14 mouse cellular contexts compared by ENCODE assay signal in the genomic region with DNA sequence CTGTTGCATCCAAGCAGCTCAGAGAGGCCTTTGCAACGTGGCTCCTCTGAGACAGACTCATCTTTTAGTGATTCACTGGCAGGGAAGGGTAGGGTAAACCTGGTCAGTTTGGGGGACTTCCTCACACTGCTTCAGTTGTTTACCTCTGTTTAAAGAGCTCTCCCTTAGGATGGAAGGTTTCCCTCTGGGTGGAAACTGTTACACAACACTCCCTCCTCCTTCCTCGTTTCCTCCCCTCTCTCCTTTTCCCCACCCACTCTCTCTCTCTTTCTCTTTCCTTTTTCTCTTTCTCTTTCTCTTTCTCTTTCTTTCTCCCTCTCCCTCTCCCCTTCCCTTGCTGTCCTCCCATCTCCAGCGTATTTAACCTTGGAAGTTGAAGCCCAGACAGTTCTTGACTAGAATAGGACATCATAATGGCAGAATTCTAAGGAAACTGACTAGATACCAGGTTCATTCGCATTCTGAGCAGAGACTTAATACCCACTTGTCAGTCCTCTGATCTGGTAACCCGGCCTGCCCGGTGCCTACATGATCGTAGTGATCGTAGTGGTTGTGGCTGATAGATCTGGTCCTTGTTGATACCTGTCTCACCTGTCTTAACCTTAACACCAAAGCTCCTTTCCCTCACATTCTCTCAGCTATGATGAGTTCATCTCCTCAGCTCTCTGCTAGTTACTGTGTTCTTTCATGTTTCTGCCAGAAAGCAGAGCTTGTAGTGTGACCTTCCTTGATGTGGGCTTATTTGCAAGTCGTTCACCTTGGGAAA.
DNase-seq lines count a peak whose midpoint lies in the region; ATAC-seq and TF ChIP-seq lines count a peak whose summit lies in the region.
"Had no signal": no experiment of that assay in that cellular context is flagged by ENCODE, and none has a peak within 500 bp of the region (broad histone marks: within the 10 kb centered on the region; RNA-seq: fewer than 3 reads in every experiment).

No protein-coding gene starts in this region.

- TF ChIP-seq POLR2A in small intestine, adult 2 months (IDR thresholded peaks at IDR 0.05; ENCODE audit: low read depth, low read length), result no peak

- no peak for TF ChIP-seq CTCF in midbrain, postnatal 0 days (IDR thresholded peaks at IDR 0.05)
- TF ChIP-seq CTCF in small intestine, adult 2 months (IDR thresholded peaks at IDR 0.05; ENCODE audit: extremely low read depth, insufficient read length, insufficient replicate concordance, low read depth, low read length), result no peak

- H3K9me3 ChIP-seq in midbrain, embryonic 13.5 days, result no peaks in the 10 kb centered on the region
- no peaks in the 10 kb centered on the region for H3K9me3 ChIP-seq in midbrain, postnatal 0 days (ENCODE audit: low read length)
- H3K9me3 ChIP-seq: liver, embryonic 13.5 days had no signal

- no peak overlapping the region for H3K4me3 ChIP-seq in midbrain, embryonic 13.5 days (replicated peaks)
- no peak overlapping the region for H3K4me3 ChIP-seq in midbrain, postnatal 0 days (ENCODE audit: low read depth, low read length)
- H3K4me3 ChIP-seq in small intestine, adult 2 months (ENCODE audit: low read depth, low read length), result no peak overlapping the region
- H3K4me3 ChIP-seq: liver, embryonic 13.5 days had no signal

- WGBS in midbrain, embryonic 13.5 days, result 87% methylated on average over 9 of the region's 9 CpGs
- 80% methylated on average over 9 of the region's 9 CpGs for WGBS in midbrain, postnatal 0 days
- WGBS in small intestine, adult 2 months, result 78% methylated on average over 9 of the region's 9 CpGs

- H3K4me2 ChIP-seq in midbrain, embryonic 13.5 days (replicated peaks), result no peak overlapping the region
- H3K4me2 ChIP-seq in midbrain, postnatal 0 days (ENCODE audit: low read depth, low read length, poor library complexity, severe bottlenecking), result no peak overlapping the region
- H3K4me2 ChIP-seq: liver, embryonic 13.5 days had no signal

- 0 out of 2 replicates have a peak, but pooled peaks have one; percentile 15 for ATAC-seq in midbrain, embryonic 13.5 days
- ATAC-seq in midbrain, postnatal 0 days (ENCODE audit: low FRiP score), result no peak
- ATAC-seq in common myeloid progenitor, adult 5-6 weeks (replicated peaks; ENCODE audit: low read depth, poor library complexity, severe bottlenecking), result peak; percentile 75
- ATAC-seq in monocyte, adult 5-6 weeks (replicated peaks; ENCODE audit: insufficient number of reproducible peaks, low FRiP score, low TSS enrichment, poor library complexity, severe bottlenecking), result no peak
- ATAC-seq: hindbrain, postnatal 0 days had no signal

- H3K27me3 ChIP-seq in midbrain, embryonic 13.5 days, result no peaks in the 10 kb centered on the region
- H3K27me3 ChIP-seq in midbrain, postnatal 0 days (ENCODE audit: insufficient read depth, low read length), result no peaks in the 10 kb centered on the region
- H3K27me3 ChIP-seq in small intestine, adult 2 months (ENCODE audit: control insufficient read depth, insufficient read depth, low read length), result no peaks in the 10 kb centered on the region
- H3K27me3 ChIP-seq: liver, embryonic 13.5 days had no signal

- peaks cover 7% of the 10 kb centered on the region; the same call in 1 of the 2 replicates for H3K4me1 ChIP-seq in midbrain, embryonic 13.5 days (replicated peaks)
- no peaks in the 10 kb centered on the region for H3K4me1 ChIP-seq in midbrain, postnatal 0 days (ENCODE audit: insufficient read depth, low read length)
- H3K4me1 ChIP-seq in small intestine, adult 2 months (ENCODE audit: control insufficient read depth, insufficient read depth, insufficient read length, low read length), result peaks cover 4% of the 10 kb centered on the region

- H3K9ac ChIP-seq in midbrain, embryonic 13.5 days (replicated peaks), result no peak overlapping the region
- no peak overlapping the region for H3K9ac ChIP-seq in midbrain, postnatal 0 days (replicated peaks; ENCODE audit: low read length, poor library complexity, severe bottlenecking)
- H3K9ac ChIP-seq: liver, embryonic 13.5 days had no signal

- H3K27ac ChIP-seq in midbrain, embryonic 13.5 days, result peak overlapping the region; percentile 45; the same call in 1 of the 2 replicates
- H3K27ac ChIP-seq in midbrain, postnatal 0 days (ENCODE audit: low read depth, low read length), result no peak overlapping the region
- peak overlapping the region; percentile 4; the same call in 1 of the 2 replicates for H3K27ac ChIP-seq in small intestine, adult 2 months (ENCODE audit: insufficient read depth, low read depth, low read length)
- H3K27ac ChIP-seq: hindbrain, postnatal 0 days; liver, embryonic 13.5 days had no signal

- DNase-seq in adrenal gland, adult 2 months, result peak; percentile 12
- no peak for DNase-seq in adrenal gland, adult 8-10 months
- no peak for DNase-seq in midbrain, postnatal 0 days (ENCODE audit: low spot score)
- DNase-seq in adrenal gland, postnatal 36 days, result no peak
- DNase-seq: cerebellum, adult 9-11 months; layer of hippocampus, adult 9-11 months; liver, embryonic 13.5 days; right cerebral cortex, postnatal 4 days; thymus, postnatal 36 days had no signal

- H3K36me3 ChIP-seq in midbrain, embryonic 13.5 days, result peaks cover 17% of the 10 kb centered on the region
- peaks cover 7% of the 10 kb centered on the region; the same call in 1 of the 2 replicates for H3K36me3 ChIP-seq in midbrain, postnatal 0 days (ENCODE audit: insufficient read depth, low read length)
- peaks cover 9% of the 10 kb centered on the region for H3K36me3 ChIP-seq in small intestine, adult 2 months (ENCODE audit: control insufficient read depth, insufficient read depth, low read length)
- H3K36me3 ChIP-seq: liver, embryonic 13.5 days had no signal

Comparison
In these comparisons a context has a peak if more than half of its experiments do, and no peak if none do; other contexts are left out.
1. ATAC-seq: peak in midbrain, embryonic 13.5 days (single experiment) and common myeloid progenitor, adult 5-6 weeks (single experiment); none in midbrain, postnatal 0 days (single experiment) and monocyte, adult 5-6 weeks (single experiment).